Mouse (Mus musculus): Measurements from ENCODE around the gene Plxdc2.

Gene Plxdc2

GRCm38 (mm10) chr2:16576566-16576965, 220.5 kb downstream of the Plxdc2 start:
- DNase-seq, result no peak

GRCm38 (mm10) chr2:16578153-16578552, 222.0 kb downstream of the Plxdc2 start:
- DNase-seq, result no peak

- DNase-seq, result no peak
These were observed 232.4 kb downstream of the Plxdc2 start for GRCm38 (mm10) chr2:16588546-16588945.

- no peak for DNase-seq
These were observed 239.3 kb downstream of the Plxdc2 start for GRCm38 (mm10) chr2:16595451-16595850.

- no peak for DNase-seq
These were observed 242.1 kb downstream of the Plxdc2 start for GRCm38 (mm10) chr2:16598231-16598630.

- DNase-seq, result no peak
These were observed 248.2 kb downstream of the Plxdc2 start for GRCm38 (mm10) chr2:16604291-16604690.

- DNase-seq, result no peak
These were observed 251.9 kb downstream of the Plxdc2 start for GRCm38 (mm10) chr2:16607792-16608586.

- DNase-seq, result no peak
These were observed 286.0 kb downstream of the Plxdc2 start for GRCm38 (mm10) chr2:16642061-16642460.

GRCm38 (mm10) chr2:16651713-16652112, 295.6 kb downstream of the Plxdc2 start:
- DNase-seq, result no peak

GRCm38 (mm10) chr2:16664516-16664915, 308.4 kb downstream of the Plxdc2 start:
- DNase-seq, result no peak

GRCm38 (mm10) chr2:16668391-16668790, 312.3 kb downstream of the Plxdc2 start:
- DNase-seq, result no peak

GRCm38 (mm10) chr2:16682905-16683304, 326.8 kb downstream of the Plxdc2 start:
- no peak for DNase-seq

- DNase-seq, result no peak
These were observed 327.6 kb downstream of the Plxdc2 start for GRCm38 (mm10) chr2:16683739-16684138.

GRCm38 (mm10) chr2:16684529-16684928, 328.4 kb downstream of the Plxdc2 start:
- DNase-seq, result no peak

GRCm38 (mm10) chr2:16696390-16696789, 340.3 kb downstream of the Plxdc2 start:
- DNase-seq, result peak in 1 of 2 experiments; percentile 2

GRCm38 (mm10) chr2:16697181-16697580, 341.1 kb downstream of the Plxdc2 start:
- peak in 1 of 2 experiments; percentile 2 for DNase-seq

GRCm38 (mm10) chr2:16706227-16706626, 350.1 kb downstream of the Plxdc2 start:
- DNase-seq, result no peak

- no peak for DNase-seq
These were observed 353.8 kb downstream of the Plxdc2 start for GRCm38 (mm10) chr2:16709885-16710284.

GRCm38 (mm10) chr2:16731033-16731432, 374.9 kb downstream of the Plxdc2 start:
- DNase-seq, result peak in 1 of 2 experiments; percentile 33

GRCm38 (mm10) chr2:16734381-16734780, 378.3 kb downstream of the Plxdc2 start:
- no peak for DNase-seq

GRCm38 (mm10) chr2:16738241-16738640, 382.1 kb downstream of the Plxdc2 start:
- peak; percentile 8 to 51 for DNase-seq

- DNase-seq, result no peak
These were observed 385.7 kb downstream of the Plxdc2 start for GRCm38 (mm10) chr2:16741813-16742212.

- no peak for DNase-seq
These were observed 387.5 kb downstream of the Plxdc2 start for GRCm38 (mm10) chr2:16743568-16743967.

GRCm38 (mm10) chr2:16749302-16749909, 393.3 kb downstream of the Plxdc2 start:
- no peak for DNase-seq

Measured in lung, adult 18-20 months (tissue).